Mouse (Mus musculus): Measurements from ENCODE around the gene Crybg3.

DNA sequence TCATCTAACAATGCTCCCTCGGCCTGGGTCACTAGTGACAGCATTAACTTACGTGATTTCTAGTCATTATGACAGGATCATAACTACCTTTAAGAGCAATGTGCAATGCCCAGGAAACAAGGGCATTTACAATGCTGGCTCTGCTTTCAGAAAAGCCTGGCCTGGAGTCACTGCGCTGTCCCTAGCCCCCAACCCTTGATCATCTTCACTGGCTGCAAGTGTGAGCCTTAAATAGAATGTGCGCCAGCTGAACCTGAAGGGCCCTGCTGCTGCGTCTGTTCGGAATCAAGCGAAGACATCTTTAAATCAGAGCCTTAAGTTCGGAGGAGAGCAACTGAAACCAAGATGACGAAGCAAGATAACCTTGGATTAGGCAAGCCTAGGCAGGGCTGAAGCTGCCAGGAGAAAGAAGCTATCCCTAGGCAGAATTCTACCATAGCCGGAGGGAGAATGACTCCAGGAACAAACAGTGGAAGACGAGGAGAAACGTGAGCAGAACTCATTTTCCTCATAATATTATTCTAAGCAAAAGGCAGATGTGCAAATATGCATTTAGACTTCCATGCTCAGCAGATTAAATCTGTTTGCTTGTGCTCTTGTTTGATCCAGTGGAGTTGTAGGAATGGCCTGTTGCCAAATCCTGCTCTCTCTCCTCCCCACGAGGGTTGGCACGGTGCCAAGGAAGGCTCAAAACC, 52.7 kb downstream of the Crybg3 start:
- no peak for TF ChIP-seq CTCF (IDR thresholded peaks at IDR 0.05; ENCODE audit: extremely low read depth, insufficient read length, insufficient replicate concordance, low read depth, low read length)
- TF ChIP-seq POLR2A (IDR thresholded peaks at IDR 0.05; ENCODE audit: low read depth, low read length) = no peak
